Mouse (Mus musculus) testis, postnatal 14 days (tissue): ENCODE data around the gene Gm6812.
"Not testable (repeated sequence)": the region's sequence is repeated elsewhere in the genome, so short reads cannot be mapped to it uniquely, and the experiment has no call there.

Experiments used
- DNase-seq: peaks from one replicate; pipeline ENCODE4 v3.0.0; 2021; ENCODE audit warnings: low spot score

Gene Gm6812

DNA sequence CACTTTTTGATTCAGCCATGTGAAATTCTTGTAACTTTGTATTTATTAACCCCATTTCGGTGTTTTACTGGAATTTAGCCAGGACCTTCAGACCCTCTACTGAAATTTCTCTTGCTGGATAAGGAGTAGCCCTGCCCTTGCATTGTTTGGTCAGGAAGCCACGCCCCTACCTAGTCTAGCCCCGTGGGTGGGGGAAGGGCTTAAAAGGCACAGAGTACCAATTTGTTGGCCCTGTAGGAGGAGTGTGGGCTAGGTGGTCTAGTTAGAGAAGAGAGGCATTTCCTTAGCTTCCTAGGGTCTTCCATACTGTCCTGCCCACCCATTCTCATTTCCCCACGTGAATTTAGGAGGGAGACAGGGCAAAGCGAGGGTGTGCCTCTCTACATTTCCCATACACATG is at the start of gene Gm6812:
Gene Gm6812, minus strand, starts transcription at position 101 of the 400 bp plus-strand sequence.
- DNase-seq: not testable (repeated sequence)

DNA sequence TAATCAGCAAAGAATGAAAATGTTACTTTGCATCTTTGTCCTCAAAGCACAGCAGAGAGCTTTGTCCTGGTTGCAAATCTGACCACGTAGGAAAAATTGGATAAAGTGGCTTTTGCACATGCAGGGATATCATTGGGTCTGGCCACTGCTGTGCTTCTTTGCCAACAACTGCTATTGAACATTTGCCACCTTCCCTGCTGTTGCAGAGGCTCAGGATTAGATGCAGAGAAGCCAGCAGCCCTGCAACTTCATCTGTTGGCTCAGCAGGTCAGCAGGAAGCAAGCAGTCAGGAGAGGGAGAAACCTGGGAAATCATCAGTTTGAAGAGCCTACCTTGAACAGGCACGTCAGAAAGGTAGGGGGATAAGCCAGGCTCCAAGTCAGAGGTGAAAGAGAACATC is 27.7 kb downstream of the Gm6812 start:
- no peak for DNase-seq
